Mouse (Mus musculus): ENCODE measurements around the gene Nlrc5.

Nlrc5 gene

DNA sequence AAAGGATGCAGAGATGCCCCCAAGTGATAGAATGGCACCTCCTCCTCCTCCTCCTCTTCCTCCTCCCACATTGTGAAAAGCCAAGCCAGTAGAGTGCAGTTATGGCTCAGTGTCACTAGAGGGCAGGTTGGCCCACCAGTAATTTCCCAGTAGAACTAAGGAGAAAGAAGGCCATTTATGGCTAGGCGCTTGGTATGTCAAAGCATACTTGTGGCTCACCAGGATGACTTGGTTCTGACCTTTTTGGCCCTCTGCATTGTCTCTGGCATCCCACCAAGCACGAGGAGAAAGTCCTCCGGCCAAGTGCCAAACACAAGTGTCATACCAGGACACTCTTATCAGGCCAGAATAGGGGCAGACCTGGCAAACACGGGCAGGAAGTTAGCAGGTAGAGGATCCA, 94.1 kb downstream of the Nlrc5 start:
- no peak for DNase-seq (ENCODE audit: low read depth, low spot score)

- DNase-seq (ENCODE audit: low read depth, low spot score): no peak
Measured at GRCm38 (mm10) chr8:94529875-94530274, 95.7 kb downstream of the Nlrc5 start.

DNA sequence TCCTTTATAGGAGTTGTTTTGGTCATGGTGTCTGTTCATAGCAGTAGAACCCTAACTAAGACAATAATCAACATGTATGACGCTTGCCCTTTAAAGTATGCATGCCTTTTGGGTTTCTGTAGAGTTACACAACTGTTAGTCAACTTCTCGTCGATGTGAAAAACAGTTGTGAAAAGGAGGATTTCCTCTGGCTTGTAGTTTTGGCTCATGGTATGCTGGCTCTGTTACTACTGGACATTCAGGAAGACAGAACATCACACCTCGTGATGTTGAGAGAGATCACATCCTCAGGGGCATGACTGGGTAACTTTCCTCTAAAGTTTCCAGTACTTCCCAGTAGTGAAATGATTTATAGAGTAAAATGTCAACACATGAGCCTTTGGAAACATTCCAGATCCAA, 96.5 kb downstream of the Nlrc5 start:
- no peak for DNase-seq (ENCODE audit: low read depth, low spot score)

DNA sequence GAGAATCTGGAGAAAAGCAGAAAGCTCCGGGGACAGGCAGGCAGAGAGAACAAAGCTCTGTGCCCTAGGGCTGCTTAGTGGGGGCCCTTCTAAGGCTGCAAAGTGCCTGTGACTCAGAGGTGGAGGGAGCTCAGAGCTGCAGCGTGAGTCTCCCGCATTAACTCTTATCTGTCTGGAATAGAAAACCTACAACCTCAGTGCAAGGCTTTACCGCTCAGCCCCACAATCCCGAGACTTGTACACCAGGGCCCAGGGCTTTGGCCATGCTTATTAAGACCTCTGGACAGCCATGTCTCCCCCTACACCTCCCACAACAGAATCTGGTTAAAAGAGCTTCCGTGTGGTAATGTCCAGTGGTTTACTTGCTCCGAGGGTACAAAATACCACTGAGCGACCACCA, 97.8 kb downstream of the Nlrc5 start:
- no peak for DNase-seq (ENCODE audit: low read depth, low spot score)

DNA sequence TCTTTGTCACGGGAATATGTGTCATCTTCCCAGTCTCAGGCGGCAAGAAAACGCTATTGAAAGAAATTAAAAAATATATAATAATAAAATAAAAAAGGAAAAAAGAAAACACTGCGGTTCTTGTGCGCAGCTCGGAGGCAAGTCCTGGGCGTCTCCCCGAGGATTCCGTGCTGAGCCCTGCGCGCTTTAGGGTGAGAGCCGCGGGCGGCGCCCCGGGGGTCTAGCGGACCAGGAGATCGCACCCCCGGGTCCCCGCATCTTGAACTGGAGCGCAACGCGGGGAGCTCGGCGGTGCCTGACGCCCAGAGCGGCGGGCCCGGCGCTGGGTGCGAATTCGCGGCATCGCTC, 98.3 kb downstream of the Nlrc5 start:
- no peak for DNase-seq (ENCODE audit: low read depth, low spot score)

DNA sequence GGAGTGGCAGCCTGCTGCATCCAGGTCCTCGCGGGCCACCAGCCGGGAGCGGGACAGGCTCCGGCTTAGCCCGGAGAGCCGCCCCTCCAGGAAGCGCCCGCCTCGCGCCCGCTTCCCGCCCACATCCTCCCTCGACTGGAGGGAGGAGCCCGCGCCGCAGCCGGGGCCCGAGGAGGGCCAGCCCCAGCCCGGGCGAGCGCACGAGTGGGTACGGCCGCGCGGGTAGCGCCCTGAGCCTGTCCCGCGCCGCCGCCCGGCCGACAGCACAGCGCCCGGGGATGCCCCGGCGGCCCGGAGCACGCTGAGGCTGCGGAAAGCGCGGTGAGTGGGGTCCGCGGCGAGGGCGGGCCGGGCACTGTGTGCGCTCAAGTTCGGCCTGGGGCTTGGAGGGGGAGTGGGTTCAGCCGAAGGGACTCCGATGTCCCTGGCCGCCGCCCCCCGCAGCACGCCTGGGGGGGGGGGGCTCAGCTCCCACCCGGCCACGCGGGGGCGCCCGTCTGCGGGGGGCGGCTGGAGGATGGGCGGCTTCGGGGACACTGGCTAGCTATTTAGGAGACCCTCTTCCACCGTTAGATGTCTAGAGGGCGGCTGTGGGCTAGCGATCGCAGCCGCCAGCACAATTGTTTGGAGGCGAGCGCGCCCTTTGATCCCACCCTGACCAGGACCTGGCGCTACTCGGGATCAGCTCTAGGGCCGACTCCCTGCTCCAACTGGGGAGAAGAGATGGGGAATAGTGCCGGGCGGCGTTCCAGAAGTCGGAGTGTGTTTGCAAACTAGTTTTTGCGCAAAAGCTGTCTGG, 98.9 kb downstream of the Nlrc5 start, which contains the start of gene Cpne2:
Cpne2 (plus strand) TSS at position 118 of the 799 bp plus-strand sequence.
- peak; percentile 45 for DNase-seq (ENCODE audit: low read depth, low spot score)

GRCm38 (mm10) chr8:94534612-94535011, 100.5 kb downstream of the Nlrc5 start:
- no peak for DNase-seq (ENCODE audit: low read depth, low spot score)

GRCm38 (mm10) chr8:94535631-94536030, 101.5 kb downstream of the Nlrc5 start:
- no peak for DNase-seq (ENCODE audit: low read depth, low spot score)

GRCm38 (mm10) chr8:94537456-94537855, 103.3 kb downstream of the Nlrc5 start:
- DNase-seq (ENCODE audit: low read depth, low spot score): no peak

- no peak for DNase-seq (ENCODE audit: low read depth, low spot score)
Measured at GRCm38 (mm10) chr8:94540025-94540424, 105.9 kb downstream of the Nlrc5 start.

DNA sequence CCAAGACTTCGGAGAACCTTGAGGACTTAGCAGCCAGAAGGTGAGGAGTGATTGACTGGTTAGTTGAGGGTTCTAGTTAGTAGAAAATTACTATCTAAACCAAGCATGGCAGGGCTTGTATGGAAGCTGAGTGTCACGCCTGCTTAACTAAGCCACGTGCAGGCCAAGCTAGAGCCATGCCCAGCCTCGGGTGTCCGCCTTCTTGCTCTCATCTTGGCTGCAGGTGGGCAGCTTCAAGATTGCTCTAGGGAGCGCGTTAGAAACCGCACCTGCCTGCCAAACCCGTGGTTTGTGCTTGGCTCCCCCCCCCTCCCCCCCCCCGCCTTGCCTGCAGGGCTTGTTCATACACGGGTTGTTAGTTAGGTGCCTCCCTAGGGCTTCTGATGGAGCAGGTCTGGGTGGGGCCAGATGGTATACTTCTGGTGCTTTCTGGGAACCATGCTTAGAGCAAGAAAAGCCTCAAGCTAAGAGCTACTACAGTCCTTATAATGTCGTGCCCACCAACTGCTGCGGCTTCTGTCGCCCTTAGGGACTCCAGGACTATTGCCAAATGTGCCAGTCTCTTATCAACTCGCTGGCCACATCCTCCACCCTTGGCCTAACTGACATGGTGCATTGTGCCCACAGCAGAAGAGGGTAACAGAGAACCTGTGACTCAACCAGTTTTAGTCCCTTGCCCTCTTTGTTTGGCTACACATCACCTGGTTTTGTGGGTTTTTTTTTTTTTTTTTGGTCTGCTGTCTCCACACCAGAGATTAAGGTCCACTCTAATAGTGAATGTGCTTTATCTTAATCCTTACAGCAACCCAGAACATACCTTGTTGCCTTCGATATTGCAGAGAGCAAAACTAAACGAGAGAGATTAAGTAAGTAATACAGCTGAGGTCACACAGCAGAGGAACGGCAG, 107.0 kb downstream of the Nlrc5 start:
- DNase-seq (ENCODE audit: low read depth, low spot score): no peak

DNA sequence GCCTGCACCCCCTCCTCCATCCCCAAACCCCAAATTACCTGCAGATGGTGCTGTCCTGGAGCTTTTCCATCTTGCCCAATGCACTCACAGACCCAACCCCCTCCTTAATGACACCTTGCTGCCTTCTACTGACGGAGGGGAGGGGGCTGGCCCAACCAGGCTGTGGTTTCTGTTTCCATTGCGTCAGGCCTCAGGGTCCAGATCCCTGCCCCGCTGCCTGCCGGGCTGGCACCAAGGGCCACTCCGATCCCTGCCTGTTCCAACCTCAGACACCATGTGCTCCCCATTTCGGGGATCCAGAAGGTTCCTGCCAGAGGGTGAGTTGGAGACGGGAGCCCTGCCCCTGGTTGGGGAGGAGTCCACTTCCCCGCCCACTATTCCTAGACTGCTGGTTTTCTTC, 109.8 kb downstream of the Nlrc5 start:
- no peak for DNase-seq (ENCODE audit: low read depth, low spot score)

- DNase-seq (ENCODE audit: low read depth, low spot score): no peak
Measured at GRCm38 (mm10) chr8:94549041-94549440, 114.9 kb downstream of the Nlrc5 start.

DNA sequence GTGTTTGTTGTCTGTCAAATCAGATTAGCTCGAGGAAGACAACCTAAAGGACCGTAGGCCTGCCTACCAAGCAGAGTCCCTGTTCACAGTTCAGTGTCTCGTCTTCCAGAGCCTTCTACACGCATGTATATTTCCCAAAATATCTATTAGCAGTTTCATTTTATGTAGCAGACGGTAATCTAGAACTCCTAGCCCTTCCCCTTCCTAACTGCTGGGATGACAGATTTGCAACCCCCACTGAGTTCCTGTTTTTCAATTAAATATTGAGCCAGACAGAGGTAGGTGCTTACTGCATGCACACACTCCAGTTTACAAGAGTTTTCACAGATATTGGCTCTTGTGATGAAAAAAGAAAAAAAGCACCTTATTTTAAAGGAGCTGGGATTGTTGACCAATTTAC, 115.3 kb downstream of the Nlrc5 start:
- no peak for DNase-seq (ENCODE audit: low read depth, low spot score)

GRCm38 (mm10) chr8:94549998-94550397, 115.8 kb downstream of the Nlrc5 start:
- DNase-seq (ENCODE audit: low read depth, low spot score): peak; percentile 74

GRCm38 (mm10) chr8:94551471-94552422, 117.6 kb downstream of the Nlrc5 start:
- no peak for DNase-seq (ENCODE audit: low read depth, low spot score)

GRCm38 (mm10) chr8:94552696-94553095, 118.5 kb downstream of the Nlrc5 start:
- no peak for DNase-seq (ENCODE audit: low read depth, low spot score)

DNA sequence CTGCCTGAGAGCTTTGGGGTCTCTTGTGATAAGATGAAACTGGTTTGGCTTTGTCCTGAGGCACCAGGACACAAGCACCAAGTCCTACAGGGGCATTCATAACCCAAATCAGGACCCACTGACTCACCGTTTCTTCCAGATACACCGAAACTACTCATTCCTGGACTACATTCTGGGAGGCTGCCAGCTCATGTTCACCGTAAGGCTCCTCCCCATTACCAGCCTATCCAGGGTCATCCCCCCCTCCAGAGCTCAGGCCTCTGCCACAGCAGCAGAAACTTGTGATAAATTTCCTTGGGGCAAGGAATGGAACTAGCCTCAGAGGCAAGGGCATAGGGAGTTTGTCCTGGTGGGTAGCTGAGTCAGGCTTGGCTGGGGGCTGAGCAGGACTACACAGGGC, 123.1 kb downstream of the Nlrc5 start:
- no peak for DNase-seq (ENCODE audit: low read depth, low spot score)

GRCm38 (mm10) chr8:94561256-94561655, 127.1 kb downstream of the Nlrc5 start:
- DNase-seq (ENCODE audit: low read depth, low spot score): no peak

DNA sequence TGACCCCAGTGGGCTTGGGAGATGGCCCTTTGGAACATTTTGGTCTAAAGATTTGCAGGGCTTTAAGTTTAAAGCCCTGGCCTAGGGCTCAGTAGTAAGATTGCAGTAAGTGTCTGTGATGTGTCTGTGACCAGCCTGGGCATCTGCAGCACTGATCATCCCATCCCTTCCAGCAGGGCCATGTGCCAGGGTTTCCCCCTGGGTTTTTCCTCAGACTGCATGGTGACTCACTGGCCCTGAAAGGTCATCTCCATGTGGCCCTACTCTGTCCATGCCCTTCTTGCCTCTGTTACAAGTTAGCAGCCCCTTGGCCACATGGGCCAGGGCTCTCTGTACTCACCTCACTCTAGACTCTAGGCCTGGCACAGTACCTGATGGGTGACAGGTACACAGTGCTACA, 130.3 kb downstream of the Nlrc5 start:
- no peak for DNase-seq (ENCODE audit: low read depth, low spot score)

GRCm38 (mm10) chr8:94566033-94566432, 131.9 kb downstream of the Nlrc5 start:
- DNase-seq (ENCODE audit: low read depth, low spot score): no peak

All from skeletal muscle tissue, adult 2 months (tissue).